Mouse (Mus musculus) monocyte, adult 5-6 weeks (primary cell): ENCODE measurements around the gene Asna1. TPM values are rescaled to one million over a fixed set of nuclear protein-coding genes. Genes with fewer than 3 reads are reported as not detected.

Experiments used
- ATAC-seq: fragments of 153-309, 156-312 bp; replicated peaks from 2 replicates; pipeline ENCODE4 v1.8.0; 2017; ENCODE audit warnings: mild to moderate bottlenecking; ENCODE audit not compliant: low TSS enrichment, insufficient number of reproducible peaks, severe bottlenecking, poor library complexity, low FRiP score
- total RNA-seq: library from RNA; stranded (forward); fragments of 200-1000, 200-491, 200-594 nt; gene quantifications from 3 replicates; pipeline ENCODE4 v1.2.3, GENCODE M21; 2017

Gene Asna1
- total RNA-seq = 24.0 to 47.3 TPM (median 36.2 TPM) in 3 replicates

DNA sequence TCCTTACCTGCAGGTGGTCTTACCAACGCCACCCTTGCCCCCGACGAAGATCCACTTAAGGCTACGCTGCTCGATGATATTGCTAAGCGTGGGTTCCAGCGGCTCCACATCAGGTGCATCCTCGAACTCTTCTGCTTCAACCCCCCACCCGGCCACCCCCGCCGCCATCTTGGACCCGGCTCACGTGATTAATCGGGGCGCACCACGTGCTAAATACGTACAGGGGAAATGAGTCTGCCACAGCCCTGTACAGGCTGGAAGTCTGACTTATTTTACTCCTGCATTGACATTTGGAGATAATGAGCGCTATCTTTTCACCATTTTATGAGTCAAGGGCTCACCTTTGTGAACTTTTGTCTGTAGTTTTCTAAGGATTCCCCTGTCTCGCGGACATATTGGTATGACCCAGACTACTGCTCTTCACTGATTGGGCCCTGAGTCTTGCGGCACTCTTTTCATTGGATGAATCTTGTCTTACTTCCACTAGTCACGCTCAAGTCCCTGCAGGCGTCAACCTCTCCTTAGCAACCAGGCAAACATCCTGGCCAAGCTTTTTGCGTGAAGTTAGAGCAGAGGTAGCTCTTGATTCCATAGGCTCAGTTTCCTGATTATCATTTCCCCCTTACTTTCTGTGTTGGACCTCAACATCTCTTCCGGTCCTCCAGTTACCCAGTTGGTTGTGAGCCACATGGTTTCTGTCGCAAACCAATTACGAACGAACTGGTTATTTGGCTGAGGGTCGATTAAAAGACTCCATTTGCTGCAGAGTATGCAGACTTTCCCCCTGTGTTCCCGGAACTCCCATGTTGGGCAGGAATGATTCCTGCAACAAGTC, at the start of gene Asna1:
TSS of gene Asna1 (minus strand) at position 184 of the 835 bp plus-strand sequence.
- peak; percentile 86 for ATAC-seq

DNA sequence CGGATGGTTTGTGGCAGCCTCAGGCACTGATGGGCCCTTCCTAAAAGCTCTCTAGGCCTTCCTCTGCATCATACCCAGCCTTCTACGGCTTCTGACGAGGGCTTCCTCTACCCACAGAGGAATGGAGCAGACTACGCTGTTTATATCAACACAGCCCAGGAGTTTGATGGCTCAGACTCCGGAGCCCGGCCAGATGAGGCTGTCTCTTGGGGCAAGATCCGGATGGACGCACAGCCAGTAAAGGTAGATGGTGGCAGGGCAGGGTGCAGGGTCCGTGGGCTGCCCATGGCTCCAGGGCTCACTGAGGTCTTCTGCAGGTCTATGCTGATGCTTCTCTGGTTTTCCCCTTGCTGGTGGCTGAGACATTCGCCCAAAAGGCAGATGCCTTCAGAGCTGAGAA, 49.5 kb upstream of the Asna1 start:
- ATAC-seq = no peak

DNA sequence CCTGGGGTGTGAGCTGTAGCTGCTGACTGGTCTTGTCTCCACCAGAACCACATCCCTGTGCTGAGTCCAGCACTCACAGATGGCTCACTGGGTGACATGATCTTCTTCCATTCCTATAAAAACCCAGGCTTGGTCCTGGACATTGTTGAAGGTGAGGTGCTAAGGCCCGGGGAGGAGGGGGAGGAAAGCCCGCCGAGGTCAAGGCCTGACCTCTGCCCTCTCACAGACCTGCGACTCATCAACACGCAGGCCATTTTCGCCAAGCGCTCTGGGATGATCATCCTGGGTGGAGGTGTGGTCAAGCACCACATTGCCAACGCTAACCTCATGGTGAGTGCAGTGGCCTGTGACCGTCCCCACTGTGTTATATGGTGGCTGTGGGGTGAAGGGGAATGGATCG, 49.1 kb upstream of the Asna1 start:
- ATAC-seq = no peak

GRCm38 (mm10) chr8:85073041-85073612, 48.0 kb upstream of the Asna1 start:
- no peak for ATAC-seq

DNA sequence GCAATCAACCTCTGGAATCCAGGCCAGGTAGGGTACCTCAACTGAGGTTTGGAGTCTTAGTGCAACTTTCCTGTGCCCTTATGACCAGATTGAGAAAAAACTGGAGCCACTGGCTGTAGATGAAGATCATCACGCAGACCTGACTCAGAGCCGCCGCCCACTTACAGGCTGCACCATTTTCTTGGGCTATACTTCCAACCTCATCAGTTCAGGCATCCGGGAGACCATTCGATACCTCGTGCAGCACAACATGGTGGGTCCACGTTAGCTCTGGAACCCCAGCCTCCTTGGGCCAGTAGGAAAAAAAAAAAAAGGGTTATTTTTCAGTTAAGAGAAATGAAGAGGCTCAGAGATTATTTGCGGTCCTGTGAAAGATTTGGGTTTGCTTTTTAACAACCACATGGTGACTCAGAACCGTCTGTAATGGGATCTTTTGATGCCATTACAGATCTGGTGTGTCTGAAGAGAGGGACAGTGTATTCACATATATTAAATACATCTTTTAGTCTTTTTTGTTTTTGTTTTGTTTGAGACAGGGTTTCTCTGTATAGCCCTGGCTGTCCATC, 47.4 kb upstream of the Asna1 start:
- no peak for ATAC-seq

DNA sequence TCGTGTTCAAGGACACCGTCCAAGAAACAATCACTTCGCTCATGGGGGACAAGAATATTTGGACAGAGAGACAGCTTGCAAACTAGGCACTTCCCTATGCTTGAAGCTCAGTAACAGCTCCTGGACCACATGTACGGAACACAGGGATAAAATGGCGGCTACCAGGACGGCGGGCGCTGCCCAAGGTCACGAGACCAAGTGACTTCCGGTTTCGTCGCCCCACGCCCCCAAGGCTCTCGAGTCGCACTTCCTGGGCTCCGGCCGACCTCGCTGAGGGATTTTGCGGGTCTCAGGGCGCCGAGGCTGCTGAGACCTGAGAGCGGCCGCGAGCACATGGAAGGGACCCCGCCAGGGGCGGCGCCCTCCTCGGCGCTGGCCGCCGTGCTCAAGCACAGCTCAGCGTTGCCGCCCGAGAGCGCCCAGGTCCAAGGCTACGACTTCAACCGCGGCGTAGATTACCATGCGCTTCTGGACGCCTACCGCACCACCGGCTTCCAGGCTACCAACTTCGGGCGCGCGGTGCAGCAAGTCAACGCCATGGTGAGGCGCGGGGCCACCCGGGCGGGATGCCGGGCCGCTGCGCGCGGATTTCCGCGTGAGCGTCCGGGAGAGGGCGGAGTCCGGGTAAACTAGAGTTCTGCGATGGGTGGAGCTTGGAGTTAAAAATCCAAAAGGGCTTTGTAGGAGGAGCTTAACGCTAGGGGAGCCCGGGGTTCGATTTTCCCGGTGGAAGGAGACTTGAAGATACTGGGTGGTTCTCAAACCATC, 46.6 kb upstream of the Asna1 start, which contains the start of gene Dhps:
TSS of gene Dhps (plus strand) at position 244 of the 768 bp plus-strand sequence.
- ATAC-seq = peak; percentile 82

- no peak for ATAC-seq
Measured at GRCm38 (mm10) chr8:85071041-85071440, 46.0 kb upstream of the Asna1 start.

- no peak for ATAC-seq
Measured at GRCm38 (mm10) chr8:85067982-85068381, 42.9 kb upstream of the Asna1 start, which contains the start of gene Gm5741. Gm5741 (minus strand) TSS chr8:85067982.

GRCm38 (mm10) chr8:85067155-85067554, 42.1 kb upstream of the Asna1 start:
- no peak for ATAC-seq

- ATAC-seq = no peak
Measured at GRCm38 (mm10) chr8:85065213-85065612, 40.1 kb upstream of the Asna1 start.

DNA sequence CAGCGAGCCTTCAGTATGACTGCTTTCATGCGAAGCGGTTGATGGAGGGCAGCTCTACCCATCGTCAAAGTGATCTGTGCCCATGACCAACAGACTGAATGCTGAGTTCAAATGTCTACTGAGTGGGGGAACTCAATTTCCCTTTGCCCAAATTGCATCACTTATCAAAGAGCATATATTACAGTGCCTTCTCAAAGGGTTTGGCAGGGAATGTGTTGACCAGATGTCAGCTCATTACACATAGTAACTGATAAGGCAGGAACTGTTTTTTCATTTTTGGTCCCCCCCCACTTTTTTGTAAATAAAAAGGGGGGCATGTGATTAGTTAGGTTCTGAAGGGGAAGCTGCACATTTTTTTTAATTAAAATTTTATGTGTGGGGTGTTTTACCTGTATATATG, 37.5 kb upstream of the Asna1 start:
- ATAC-seq = no peak

- ATAC-seq = peak; percentile 91
Measured at GRCm38 (mm10) chr8:85059879-85060616, 35.0 kb upstream of the Asna1 start, which contains the start of gene Fbxw9. Fbxw9 (plus strand) TSS chr8:85060055.

GRCm38 (mm10) chr8:85057367-85057766, 32.3 kb upstream of the Asna1 start:
- ATAC-seq = no peak

- ATAC-seq = no peak
Measured at GRCm38 (mm10) chr8:85043619-85044018, 18.5 kb upstream of the Asna1 start.

DNA sequence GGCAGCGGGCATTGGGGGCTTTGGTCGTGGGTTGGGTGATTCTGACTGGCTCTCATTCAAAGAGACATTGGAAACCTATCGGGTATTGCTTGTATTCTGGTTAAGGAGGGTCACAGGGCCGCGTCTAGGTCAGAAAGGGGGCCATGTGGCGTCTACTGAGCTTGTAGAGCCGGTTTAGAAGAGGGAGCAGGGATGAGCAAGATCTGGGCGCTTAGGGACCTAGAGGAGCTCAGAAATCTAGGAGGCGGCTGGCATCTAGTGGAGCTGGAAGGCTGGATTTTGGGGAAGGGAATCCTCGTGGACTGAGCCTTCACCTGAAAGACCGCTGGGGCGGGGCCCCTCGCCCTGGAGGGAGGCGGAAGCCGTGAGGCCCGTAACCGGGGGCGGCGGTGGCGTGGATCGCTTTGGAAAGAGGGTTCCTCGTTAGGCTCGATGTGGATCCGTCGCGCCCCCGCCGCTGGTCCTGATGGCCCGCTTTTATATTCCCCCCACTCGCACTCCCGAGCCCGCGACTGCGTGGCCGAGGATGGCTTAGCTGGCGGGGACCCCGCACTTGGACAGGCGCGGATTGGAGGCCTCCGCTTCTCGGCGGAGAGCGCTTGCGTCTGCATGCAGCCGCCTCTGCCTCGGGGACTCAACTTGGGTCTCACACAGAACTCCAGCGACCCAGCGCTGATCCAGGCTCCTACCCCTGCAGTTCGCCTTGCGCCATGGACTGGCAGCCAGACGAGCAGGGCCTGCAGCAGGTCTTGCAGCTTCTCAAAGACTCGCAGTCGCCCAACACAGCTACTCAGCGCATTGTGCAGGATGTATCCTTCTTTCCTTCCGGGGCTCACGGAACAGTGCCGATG, 12.8 kb upstream of the Asna1 start:
- ATAC-seq = no peak

DNA sequence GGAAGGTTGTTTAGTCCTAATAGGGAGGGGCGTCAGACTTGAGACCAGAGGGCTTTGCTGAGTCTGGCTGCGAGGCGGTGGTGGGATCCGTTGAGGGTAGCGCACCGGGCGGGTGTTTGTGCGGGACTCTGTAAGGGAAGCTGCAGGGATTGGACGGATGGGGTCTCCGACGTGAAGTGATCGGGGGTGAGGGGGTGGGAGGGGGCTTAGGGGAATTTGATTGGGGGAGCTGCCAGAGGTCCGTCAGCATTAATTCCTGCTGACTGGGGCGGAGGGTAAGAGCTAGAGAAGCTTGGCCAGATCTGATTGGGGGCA, 12.2 kb upstream of the Asna1 start:
- no peak for ATAC-seq

DNA sequence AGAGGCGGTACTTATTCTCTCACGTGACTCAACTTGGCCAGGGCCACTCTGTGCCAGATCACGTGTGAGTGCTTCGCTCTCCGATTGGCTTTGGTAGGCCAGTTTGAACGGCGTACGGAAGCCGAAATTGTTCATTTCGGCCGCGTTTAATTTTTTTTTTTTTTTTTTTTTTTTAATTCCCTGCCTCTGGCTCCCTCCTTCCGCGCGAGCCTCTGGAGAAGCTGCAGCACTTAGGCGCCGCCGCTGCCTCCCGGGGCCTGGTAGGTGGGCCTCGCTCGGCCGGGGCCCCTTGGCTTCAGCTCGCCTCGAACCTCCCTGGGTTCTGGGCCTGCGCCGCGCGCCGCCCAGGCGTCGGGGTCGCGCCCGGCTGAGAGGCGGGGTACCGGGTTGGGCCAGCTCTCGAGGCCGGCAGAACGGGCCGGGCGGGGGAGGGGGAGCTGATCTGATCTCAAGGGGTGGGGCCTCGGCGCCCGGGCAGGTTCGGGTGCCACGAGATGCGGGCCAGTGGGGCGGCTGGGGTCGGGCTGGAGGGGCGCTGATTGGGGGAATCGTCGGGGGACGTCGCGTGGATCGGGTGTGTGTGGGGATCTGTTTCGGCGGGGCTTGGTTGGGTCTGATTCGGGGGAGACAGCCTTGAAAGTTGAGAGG, 11.8 kb upstream of the Asna1 start, which contains the start of gene Tnpo2:
TSS of gene Tnpo2 (plus strand) at position 198 of the 648 bp plus-strand sequence.
- ATAC-seq = peak; percentile 89
